Mouse (Mus musculus): ENCODE results near the gene Larp1. TPM values are rescaled to one million over a fixed set of nuclear protein-coding genes. Genes with fewer than 3 reads are reported as not detected.

Larp1 gene
- polyA plus RNA-seq, 1 experiment from 2014 or later: 14.0 TPM

DNA sequence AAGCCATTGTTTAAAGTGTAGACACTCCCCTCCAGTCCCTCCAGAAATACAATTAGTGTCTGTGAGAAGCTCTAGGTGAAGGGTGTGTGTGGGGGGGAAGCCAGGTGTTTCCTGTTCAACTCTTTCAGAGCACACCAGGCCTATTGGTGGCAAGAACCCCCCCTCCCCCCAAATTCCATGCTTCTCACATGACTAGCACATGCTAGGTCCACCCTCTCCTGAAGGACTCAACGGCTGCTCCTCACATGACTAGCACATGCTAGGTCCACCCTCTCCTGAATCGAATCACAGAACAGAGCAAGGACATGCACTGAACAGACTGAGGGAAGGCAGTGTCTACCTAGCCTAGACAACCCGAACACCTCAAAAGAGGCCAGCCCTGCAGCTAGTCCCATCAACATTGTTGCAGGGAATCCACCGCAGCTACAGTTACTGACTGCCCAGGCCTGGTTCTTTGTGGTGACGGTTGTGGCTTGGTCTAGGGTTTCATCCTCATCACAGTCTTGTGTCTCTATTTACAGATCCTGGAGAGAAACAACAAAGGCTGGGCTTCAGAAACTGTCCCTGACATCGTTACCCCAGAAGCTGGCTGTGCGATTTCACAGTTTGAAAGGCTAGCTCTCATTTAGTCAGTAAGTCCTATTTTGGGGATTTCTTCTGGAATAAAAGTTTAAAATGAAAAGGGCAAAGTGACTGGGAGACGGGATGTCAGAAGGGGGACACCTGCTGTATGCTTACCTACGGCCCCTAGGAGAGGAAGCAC, 93.9 kb downstream of the Larp1 start:
- no peak for ATAC-seq (replicated peaks; ENCODE audit: low FRiP score, low read depth)
- no peak for TF ChIP-seq CTCF (IDR thresholded peaks at IDR 0.05; ENCODE audit: low read depth)

GRCm38 (mm10) chr11:58103344-58103653, 94.4 kb downstream of the Larp1 start:
- DNase-seq (ENCODE audit: low spot score): no peak
- TF ChIP-seq CTCF (IDR thresholded peaks at IDR 0.05; ENCODE audit: low read depth): no peak
- WGBS: 56% methylated on average over 13 of the region's 13 CpGs

More for the DNA sequence above, 93.9 kb downstream of the Larp1 start:
- no peaks in the 10 kb centered on the region for H3K9me3 ChIP-seq (replicated peaks; ENCODE audit: low read length)
- H3K36me3 ChIP-seq (ENCODE audit: insufficient read depth, low read length): no peaks in the 10 kb centered on the region
- no peak overlapping the region for H3K4me2 ChIP-seq (ENCODE audit: low read length)
- no peak for DNase-seq (ENCODE audit: low spot score)
- no peaks in the 10 kb centered on the region; the same call in 1 of the 2 replicates for H3K4me1 ChIP-seq (replicated peaks; ENCODE audit: insufficient read depth, low read length)
- H3K27ac ChIP-seq: 0 out of 2 replicates have a peak overlapping the region, but pooled peaks have one; percentile 39
- no peak overlapping the region for H3K9ac ChIP-seq (ENCODE audit: low read depth, low read length)
- H3K27me3 ChIP-seq (ENCODE audit: insufficient read depth, low read length): no peaks in the 10 kb centered on the region
- WGBS: 83% methylated on average over 9 of the region's 9 CpGs
- no peak overlapping the region for H3K4me3 ChIP-seq (replicated peaks; ENCODE audit: low read depth, low read length)

GRCm38 (mm10) chr11:58103697-58104306, 94.9 kb downstream of the Larp1 start, which contains the start of gene Cnot8:
Cnot8 (plus strand) TSS chr11:58104153.
- no peaks in the 10 kb centered on the region; the same call in 1 of the 2 replicates for H3K4me1 ChIP-seq (replicated peaks; ENCODE audit: insufficient read depth, low read length)
- H3K4me2 ChIP-seq (ENCODE audit: low read length): peak within 1 kb of the TSS; percentile 56
- peak within 1 kb of the TSS; percentile 80 for H3K9ac ChIP-seq (ENCODE audit: low read depth, low read length)
- H3K27ac ChIP-seq: peak within 1 kb of the TSS; percentile 91
- under 1% methylated on average over 54 of the region's 55 CpGs for WGBS
- TF ChIP-seq CTCF (IDR thresholded peaks at IDR 0.05; ENCODE audit: low read depth): 0 out of 2 replicates have a peak, but pooled peaks have one; percentile 2
- no peaks in the 10 kb centered on the region for H3K27me3 ChIP-seq (ENCODE audit: insufficient read depth, low read length)
- H3K36me3 ChIP-seq (ENCODE audit: insufficient read depth, low read length): no peaks in the 10 kb centered on the region
- ATAC-seq (replicated peaks; ENCODE audit: low FRiP score, low read depth) (peak; percentile 97), DNase-seq (ENCODE audit: low spot score) (peak; percentile 99)
- H3K9me3 ChIP-seq (replicated peaks; ENCODE audit: low read length): no peaks in the 10 kb centered on the region
- peak within 1 kb of the TSS; percentile 70 for H3K4me3 ChIP-seq (replicated peaks; ENCODE audit: low read depth, low read length)

More at GRCm38 (mm10) chr11:58103344-58103653, 94.4 kb downstream of the Larp1 start:
- H3K4me3 ChIP-seq (replicated peaks; ENCODE audit: low read depth, low read length): no peak overlapping the region
- no peaks in the 10 kb centered on the region for H3K27me3 ChIP-seq (ENCODE audit: insufficient read depth, low read length)
- ATAC-seq (replicated peaks; ENCODE audit: low FRiP score, low read depth): peak; percentile 45
- peak overlapping the region; percentile 38; the same call in 1 of the 2 replicates for H3K9ac ChIP-seq (ENCODE audit: low read depth, low read length)
- no peaks in the 10 kb centered on the region for H3K9me3 ChIP-seq (replicated peaks; ENCODE audit: low read length)
- no peaks in the 10 kb centered on the region for H3K36me3 ChIP-seq (ENCODE audit: insufficient read depth, low read length)
- 0 out of 2 replicates have a peak overlapping the region, but pooled peaks have one; percentile 39 for H3K27ac ChIP-seq
- H3K4me2 ChIP-seq (ENCODE audit: low read length): peak overlapping the region; percentile 34
- H3K4me1 ChIP-seq (replicated peaks; ENCODE audit: insufficient read depth, low read length): no peaks in the 10 kb centered on the region; the same call in 1 of the 2 replicates

GRCm38 (mm10) chr11:58104351-58104791, 95.5 kb downstream of the Larp1 start:
- no peaks in the 10 kb centered on the region for H3K9me3 ChIP-seq (replicated peaks; ENCODE audit: low read length)
- DNase-seq (ENCODE audit: low spot score): peak; percentile 61
- peak overlapping the region; percentile 80 for H3K9ac ChIP-seq (ENCODE audit: low read depth, low read length)
- H3K36me3 ChIP-seq (ENCODE audit: insufficient read depth, low read length): no peaks in the 10 kb centered on the region
- 0% methylated on average over 23 of the region's 24 CpGs for WGBS
- peak overlapping the region; percentile 70 for H3K4me3 ChIP-seq (replicated peaks; ENCODE audit: low read depth, low read length)
- H3K27me3 ChIP-seq (ENCODE audit: insufficient read depth, low read length): no peaks in the 10 kb centered on the region
- no peak for TF ChIP-seq CTCF (IDR thresholded peaks at IDR 0.05; ENCODE audit: low read depth)
- ATAC-seq (replicated peaks; ENCODE audit: low FRiP score, low read depth): peak; percentile 17; the same call in 1 of the 2 replicates
- no peaks in the 10 kb centered on the region; the same call in 1 of the 2 replicates for H3K4me1 ChIP-seq (replicated peaks; ENCODE audit: insufficient read depth, low read length)
- peak overlapping the region; percentile 91 for H3K27ac ChIP-seq
- H3K4me2 ChIP-seq (ENCODE audit: low read length): peak overlapping the region; percentile 56

- WGBS: 32% methylated on average over 3 of the region's 3 CpGs
- Histone ChIP-seq H3K36me3 (ENCODE audit: insufficient read depth, low read length) (peaks cover 14% of the 10 kb centered on the region; the same call in 1 of the 2 replicates), H3K4me2 (ENCODE audit: low read length) (no peak overlapping the region), H3K4me1 (replicated peaks; ENCODE audit: insufficient read depth, low read length) (no peaks in the 10 kb centered on the region; the same call in 1 of the 2 replicates), H3K4me3 (replicated peaks; ENCODE audit: low read depth, low read length) (no peak overlapping the region), H3K9me3 (replicated peaks; ENCODE audit: low read length) (no peaks in the 10 kb centered on the region), H3K27ac (no peak overlapping the region), H3K9ac (ENCODE audit: low read depth, low read length) (no peak overlapping the region), H3K27me3 (ENCODE audit: insufficient read depth, low read length) (no peaks in the 10 kb centered on the region)
- DNase-seq (ENCODE audit: low spot score): peak; percentile 52
- peak; percentile 38; the same call in 1 of the 2 replicates for TF ChIP-seq CTCF (IDR thresholded peaks at IDR 0.05; ENCODE audit: low read depth)
- ATAC-seq (replicated peaks; ENCODE audit: low FRiP score, low read depth): no peak
These were observed 98.1 kb downstream of the Larp1 start for GRCm38 (mm10) chr11:58107009-58107408.

DNA sequence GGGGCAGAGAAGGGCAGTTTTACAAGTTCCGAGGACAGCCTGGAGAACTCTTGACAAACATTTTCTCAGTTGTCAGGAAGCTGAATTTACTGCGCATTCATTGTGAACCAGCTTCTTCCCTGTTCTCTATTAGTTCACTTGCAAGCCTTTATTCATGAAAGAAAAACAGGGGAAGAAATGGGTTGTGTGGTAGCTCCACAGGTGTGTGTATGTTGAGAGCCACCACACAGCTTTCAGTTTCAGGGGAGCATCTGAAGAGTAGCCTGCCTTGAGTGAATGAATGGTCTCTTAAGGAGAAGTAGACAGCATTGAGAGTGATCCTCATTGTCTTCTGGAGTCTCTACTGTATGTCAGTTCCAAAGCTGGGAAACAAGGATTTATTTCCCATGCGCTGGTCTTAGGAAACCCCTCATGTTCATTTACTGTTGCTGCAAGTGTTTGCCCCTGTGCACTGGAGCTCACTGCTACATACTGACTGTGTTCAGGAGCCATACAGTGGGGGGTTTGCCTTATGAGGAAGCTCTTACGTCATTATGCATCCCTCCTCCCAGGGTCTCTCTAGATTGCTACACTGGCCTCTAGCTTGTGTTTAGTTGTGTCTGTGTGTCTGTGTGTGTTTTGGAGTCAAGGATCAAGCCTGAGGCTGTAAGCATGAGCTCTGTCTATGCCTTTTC, 98.9 kb downstream of the Larp1 start:
- H3K36me3 ChIP-seq (ENCODE audit: insufficient read depth, low read length): peaks cover 20% of the 10 kb centered on the region; the same call in 1 of the 2 replicates
- no peak overlapping the region for H3K27ac ChIP-seq
- no peak overlapping the region for H3K9ac ChIP-seq (ENCODE audit: low read depth, low read length)
- ATAC-seq (replicated peaks; ENCODE audit: low FRiP score, low read depth) (no peak), DNase-seq (ENCODE audit: low spot score) (no peak)
- TF ChIP-seq CTCF (IDR thresholded peaks at IDR 0.05; ENCODE audit: low read depth): no peak
- no peak overlapping the region for H3K4me3 ChIP-seq (replicated peaks; ENCODE audit: low read depth, low read length)
- H3K9me3 ChIP-seq (replicated peaks; ENCODE audit: low read length): no peaks in the 10 kb centered on the region
- WGBS: 69% methylated on average over 4 of the region's 4 CpGs
- H3K4me2 ChIP-seq (ENCODE audit: low read length): no peak overlapping the region
- H3K4me1 ChIP-seq (replicated peaks; ENCODE audit: insufficient read depth, low read length): no peaks in the 10 kb centered on the region; the same call in 1 of the 2 replicates
- no peaks in the 10 kb centered on the region for H3K27me3 ChIP-seq (ENCODE audit: insufficient read depth, low read length)

Other genes starting within 250 kb of the Larp1 start
- gene Sap30l, start 207.4 kb upstream of the Larp1 start, polyA plus RNA-seq (2015; fragmentation: Nextera tagmentation; extraction: Ambion mirVana): 12.6 and 19.1 TPM in 2 replicates
- gene Hand1, start 176.2 kb upstream of the Larp1 start, polyA plus RNA-seq (2015; fragmentation: Nextera tagmentation; extraction: Ambion mirVana): 0.13 TPM in 1 of 2 replicates, not detected in the other
- gene Gm12248, start 84.1 kb downstream of the Larp1 start, polyA plus RNA-seq (2015; fragmentation: Nextera tagmentation; extraction: Ambion mirVana): not detected in 2 replicates
- gene Cnot8, start 95.1 kb downstream of the Larp1 start, polyA plus RNA-seq (2015; fragmentation: Nextera tagmentation; extraction: Ambion mirVana): 69.9 and 74.8 TPM in 2 replicates
- 10.8 and 11.6 TPM in 2 replicates for gene Gemin5, start 159.5 kb downstream of the Larp1 start, polyA plus RNA-seq (2015; fragmentation: Nextera tagmentation; extraction: Ambion mirVana)
- gene Mrpl22, start 162.6 kb downstream of the Larp1 start, polyA plus RNA-seq (2015; fragmentation: Nextera tagmentation; extraction: Ambion mirVana): 139 and 146 TPM in 2 replicates
- gene Igtp, start 190.5 kb downstream of the Larp1 start, polyA plus RNA-seq (2015; fragmentation: Nextera tagmentation; extraction: Ambion mirVana): 7.7 and 8.0 TPM in 2 replicates
- 4.5 and 4.9 TPM in 2 replicates for gene Irgm2, start 190.6 kb downstream of the Larp1 start, polyA plus RNA-seq (2015; fragmentation: Nextera tagmentation; extraction: Ambion mirVana)

Data from kidney, postnatal 0 days (tissue).